Mouse (Mus musculus) ES-Bruce4 (cell line): ENCODE results near the gene Lipc.

Experiments
- CTCF ChIP-seq: IDR thresholded peaks from one replicate; pipeline ENCODE4 v1.8.1; 2011; ENCODE audit warnings: low read depth, low read length
- EP300 ChIP-seq: IDR thresholded peaks from 2 replicates; pipeline ENCODE4 v1.6.1; 2011; ENCODE audit warnings: low read depth, low read length; ENCODE audit not compliant: insufficient read depth
- POLR2A ChIP-seq: IDR thresholded peaks from one replicate; pipeline ENCODE4 v1.8.1; 2011; ENCODE audit warnings: low read length; ENCODE audit not compliant: insufficient read depth

DNA sequence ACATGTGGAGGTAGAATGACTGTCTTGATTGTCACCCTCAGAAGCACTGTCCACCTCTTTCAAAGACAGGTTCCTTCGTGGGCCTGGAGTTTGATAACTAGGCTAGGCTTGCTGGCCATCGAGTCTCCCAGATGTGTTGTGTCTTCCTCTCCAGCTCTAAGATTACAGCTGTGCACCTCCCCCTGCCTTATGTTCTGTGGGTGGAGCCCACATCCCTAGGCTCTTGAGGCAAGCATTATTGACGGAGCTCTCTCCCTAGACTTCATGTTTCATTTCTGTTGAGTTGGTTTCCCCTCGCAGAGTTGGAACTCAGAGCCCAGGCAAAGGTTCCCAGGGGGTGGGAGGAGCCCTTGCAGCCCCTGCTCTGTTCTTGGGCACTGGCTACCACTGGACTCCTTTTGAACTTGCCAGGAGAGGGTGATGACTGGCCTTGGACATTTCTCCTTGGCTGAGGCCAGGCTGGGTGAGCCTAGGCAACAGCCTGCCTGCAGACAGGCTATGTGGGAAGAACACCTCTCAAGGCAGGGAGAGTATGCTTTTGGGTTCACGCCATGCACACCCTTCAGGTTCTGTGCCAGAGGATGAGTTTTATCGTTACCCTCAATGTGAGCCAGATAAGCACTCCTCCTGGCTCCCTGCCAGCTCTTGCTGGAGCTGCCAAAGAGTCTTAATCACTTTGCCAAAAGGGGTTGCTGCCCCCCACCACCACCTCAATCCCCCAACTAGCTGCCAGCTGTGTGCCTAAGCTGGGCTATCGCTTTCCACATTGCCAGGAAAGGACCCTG, 30.1 kb downstream of the Lipc start:
- TF ChIP-seq POLR2A (no peak), CTCF (no peak), EP300 (no peak)
